Mouse (Mus musculus) midbrain, embryonic 11.5 days (tissue): ENCODE data around the gene Tox2. TPM values are rescaled to one million over a fixed set of nuclear protein-coding genes. Genes with fewer than 3 reads are reported as not detected.

Experiments used
- ATAC-seq: fragments of 200-750 bp; cut with Nextera tagmentation; 2 replicates; pipeline ENCODE4 v1.8.0; 2017; ENCODE audit warnings: moderate TSS enrichment, moderate library complexity; ENCODE audit not compliant: low FRiP score
- DNase-seq: peaks from one replicate; pipeline ENCODE4 v3.0.0; 2015; ENCODE audit warnings: low spot score; ENCODE audit errors: missing footprints
- H3K27ac ChIP-seq: fragments of 300-500 bp; sonication (generic); 2 replicates; pipeline ENCODE4 v1.5.1; 2014; ENCODE audit warnings: low read depth, low read length
- H3K27me3 ChIP-seq: fragments of 300-500 bp; sonication (generic); 2 replicates; pipeline ENCODE4 v1.6.1; 2014; ENCODE audit warnings: mild to moderate bottlenecking, low read length, moderate library complexity, mixed read lengths; ENCODE audit not compliant: control insufficient read depth, insufficient read depth
- H3K36me3 ChIP-seq: fragments of 300-500 bp; sonication (generic); 2 replicates; pipeline ENCODE4 v1.6.1; 2014; ENCODE audit warnings: mild to moderate bottlenecking, low read length, moderate library complexity, mixed read lengths; ENCODE audit not compliant: control insufficient read depth, insufficient read depth
- H3K4me1 ChIP-seq: fragments of 300-500 bp; sonication (generic); 2 replicates; pipeline ENCODE4 v1.6.1; 2014; ENCODE audit warnings: low read length; ENCODE audit not compliant: control insufficient read depth, insufficient read depth
- H3K4me2 ChIP-seq: fragments of 300-500 bp; sonication (generic); 2 replicates; pipeline ENCODE4 v1.6.1; 2014; ENCODE audit warnings: mild to moderate bottlenecking, moderate library complexity
- H3K4me3 ChIP-seq: fragments of 300-500 bp; sonication (generic); 2 replicates; pipeline ENCODE4 v1.5.1; 2014; ENCODE audit warnings: low read depth, low read length
- H3K9ac ChIP-seq: fragments of 300-500 bp; sonication (generic); 2 replicates; pipeline ENCODE4 v1.6.1; 2014; ENCODE audit warnings: low read length
- H3K9me3 ChIP-seq: fragments of 300-500 bp; sonication (generic); 2 replicates; pipeline ENCODE4 v1.6.1; 2016; ENCODE audit warnings: low read length; ENCODE audit not compliant: control insufficient read depth
- WGBS: fragments of 180-500 bp; shearing (Covaris S2); extraction: QIAGEN DNeasy Blood & Tissue Kit; methylation state at CpG from one replicate; pipeline ENCODE4 v1.1.7; 2014; 5-methylcytosine and 5-hydroxymethylcytosine counted together
- polyA plus RNA-seq: library from polyadenylated mRNA; unstranded; fragments of >200 nt; fragmentation: Nextera tagmentation; extraction: Ambion mirVana; gene quantifications from 2 replicates; pipeline ENCODE4 v1.2.1, GENCODE M21; 2014

The Tox2 gene
- polyA plus RNA-seq, 1 experiment from 2014 or later: 38.2 TPM

DNA sequence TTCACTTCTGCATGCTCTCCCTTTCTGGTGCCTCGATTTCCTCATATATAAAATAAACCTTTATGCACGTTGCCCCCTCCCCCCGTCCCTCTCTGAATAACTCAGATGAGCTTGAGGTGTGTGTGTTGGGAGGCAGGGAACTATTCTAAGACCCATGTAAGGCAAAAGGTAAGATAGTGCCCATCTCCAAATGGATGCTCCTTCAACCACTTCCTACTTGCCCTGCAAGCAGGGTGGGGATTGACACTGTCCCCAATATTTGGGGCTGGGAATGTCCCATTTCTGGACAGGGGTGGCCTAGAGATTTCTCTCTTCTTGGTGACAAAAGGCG, 407 bp upstream of the Tox2 start:
- Histone ChIP-seq H3K9me3 (no peaks in the 10 kb centered on the region; the same call in 1 of the 2 replicates), H3K27ac (peak overlapping the region; percentile 14; the same call in 1 of the 2 replicates), H3K4me1 (peaks cover 27% of the 10 kb centered on the region), H3K4me3 (peak overlapping the region; percentile 63), H3K4me2 (peak overlapping the region; percentile 90), H3K27me3 (no peaks in the 10 kb centered on the region), H3K9ac (peak overlapping the region; percentile 87), H3K36me3 (no peaks in the 10 kb centered on the region)
- DNase-seq (no peak), ATAC-seq (no peak)
- 1% methylated on average over 4 of the region's 4 CpGs for WGBS

DNA sequence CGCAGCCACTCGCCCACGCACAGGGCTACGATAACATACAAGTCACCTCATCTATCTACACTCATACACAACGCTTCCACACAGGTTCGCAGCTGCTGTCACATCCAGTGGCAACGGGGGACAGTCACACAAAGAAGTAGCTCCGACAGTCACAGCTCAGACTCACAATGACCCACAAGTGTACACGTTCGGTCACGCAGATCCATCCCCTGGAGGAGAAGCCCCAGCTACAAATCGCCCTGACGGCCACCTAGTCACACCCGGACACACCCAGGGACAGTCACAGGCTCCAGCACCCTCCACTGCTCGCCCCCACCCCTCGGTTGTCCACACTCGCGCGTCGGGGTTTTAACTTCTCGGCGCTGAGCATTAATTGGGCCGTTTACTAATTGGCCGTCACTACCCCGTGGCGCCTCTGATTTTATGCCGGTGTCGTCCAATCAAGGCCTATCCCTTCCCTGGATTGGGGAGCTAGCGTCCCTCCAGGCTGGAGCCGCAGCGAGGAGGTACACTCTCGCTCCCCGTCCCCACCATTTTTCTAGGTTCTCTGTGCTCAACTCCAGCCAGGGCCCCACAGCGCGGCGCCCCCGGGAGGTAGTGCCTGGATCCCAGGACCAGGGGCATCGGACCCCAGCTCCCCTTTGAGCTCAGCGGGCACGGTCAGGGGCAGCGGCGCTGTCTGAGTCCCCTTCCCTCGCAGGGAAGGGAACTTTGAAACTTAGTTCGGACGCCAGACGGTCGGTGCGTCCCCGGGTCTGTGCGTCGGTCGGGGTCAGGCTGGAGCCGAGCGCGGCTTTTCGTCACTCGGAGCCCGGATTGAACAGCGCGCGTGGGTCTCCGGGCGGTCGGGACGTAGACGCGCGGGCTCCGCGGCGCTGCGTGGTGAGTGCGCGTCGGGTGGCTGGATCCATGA, 966 bp downstream of the Tox2 start:
- 1% methylated on average over 75 of the region's 75 CpGs for WGBS
- ATAC-seq: peak; percentile 8
- Histone ChIP-seq H3K27me3 (no peaks in the 10 kb centered on the region), H3K9ac (peak overlapping the region; percentile 87), H3K4me2 (peak overlapping the region; percentile 90), H3K4me3 (peak overlapping the region; percentile 63), H3K9me3 (no peaks in the 10 kb centered on the region; the same call in 1 of the 2 replicates), H3K4me1 (peaks cover 27% of the 10 kb centered on the region), H3K27ac (peak overlapping the region; percentile 64), H3K36me3 (no peaks in the 10 kb centered on the region)
- peak; percentile 96 for DNase-seq

DNA sequence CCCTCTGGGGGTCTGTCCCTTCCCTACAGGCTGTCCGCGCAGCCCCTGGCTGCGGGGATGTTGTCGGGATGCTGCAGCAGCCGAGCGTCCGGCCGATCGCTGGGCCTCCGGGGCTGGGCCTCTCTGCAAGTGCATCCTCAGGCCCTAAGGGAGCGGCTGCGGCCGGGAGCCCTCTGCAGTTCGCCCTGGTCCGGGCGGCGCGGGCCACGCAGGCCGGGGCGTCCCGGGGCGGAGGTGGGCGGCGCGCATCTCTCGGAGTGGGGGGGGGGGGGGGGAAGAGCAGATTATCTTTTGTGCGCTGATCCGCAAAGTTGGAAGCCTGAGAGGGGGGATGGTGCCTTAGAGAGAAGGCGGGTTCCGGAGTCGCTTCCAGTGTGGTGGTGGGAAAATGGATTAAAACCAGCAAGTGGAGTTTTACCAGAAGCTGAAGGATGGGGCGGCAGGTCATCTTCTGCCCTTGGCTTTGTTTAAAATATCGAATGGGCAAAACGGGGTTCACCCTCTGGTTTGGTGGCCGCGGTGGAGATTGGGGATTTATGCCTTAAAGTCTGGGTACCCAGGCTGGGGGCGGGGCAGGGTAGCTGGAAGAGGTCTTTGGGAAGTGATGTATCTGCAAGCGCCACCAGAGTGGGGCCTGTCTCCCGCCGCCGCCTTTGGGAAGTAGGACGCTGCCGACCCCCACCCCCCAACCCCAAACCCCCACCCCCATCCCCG, 1.8 kb downstream of the Tox2 start:
- ATAC-seq: peak; percentile 68
- Histone ChIP-seq H3K27me3 (no peaks in the 10 kb centered on the region), H3K27ac (peak overlapping the region; percentile 64), H3K4me2 (peak overlapping the region; percentile 90), H3K36me3 (no peaks in the 10 kb centered on the region), H3K9me3 (no peaks in the 10 kb centered on the region; the same call in 1 of the 2 replicates), H3K9ac (peak overlapping the region; percentile 87), H3K4me3 (peak overlapping the region; percentile 63), H3K4me1 (peaks cover 27% of the 10 kb centered on the region)
- under 1% methylated on average over 40 of the region's 45 CpGs for WGBS
- DNase-seq: peak; percentile 95

DNA sequence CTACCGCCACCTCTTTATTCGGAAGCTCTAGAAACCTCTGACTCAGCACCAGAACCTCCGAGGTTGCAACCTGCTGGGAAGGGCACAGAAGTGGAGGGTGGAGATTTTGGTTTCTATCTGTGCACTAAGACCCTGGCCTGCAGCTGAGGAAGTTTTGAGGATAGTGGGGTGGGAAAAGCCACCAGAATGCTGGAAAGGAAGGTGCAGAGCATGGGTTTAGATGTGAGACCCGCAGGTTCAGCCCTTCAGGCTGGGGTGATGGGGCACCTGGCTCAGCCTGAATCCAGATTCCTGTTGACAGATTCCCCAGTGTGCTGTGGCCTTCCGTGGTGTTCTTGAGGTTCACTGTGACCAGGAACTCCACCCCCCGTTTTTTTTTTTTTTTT, 2.3 kb downstream of the Tox2 start:
- peak overlapping the region; percentile 40 for H3K27ac ChIP-seq

DNA sequence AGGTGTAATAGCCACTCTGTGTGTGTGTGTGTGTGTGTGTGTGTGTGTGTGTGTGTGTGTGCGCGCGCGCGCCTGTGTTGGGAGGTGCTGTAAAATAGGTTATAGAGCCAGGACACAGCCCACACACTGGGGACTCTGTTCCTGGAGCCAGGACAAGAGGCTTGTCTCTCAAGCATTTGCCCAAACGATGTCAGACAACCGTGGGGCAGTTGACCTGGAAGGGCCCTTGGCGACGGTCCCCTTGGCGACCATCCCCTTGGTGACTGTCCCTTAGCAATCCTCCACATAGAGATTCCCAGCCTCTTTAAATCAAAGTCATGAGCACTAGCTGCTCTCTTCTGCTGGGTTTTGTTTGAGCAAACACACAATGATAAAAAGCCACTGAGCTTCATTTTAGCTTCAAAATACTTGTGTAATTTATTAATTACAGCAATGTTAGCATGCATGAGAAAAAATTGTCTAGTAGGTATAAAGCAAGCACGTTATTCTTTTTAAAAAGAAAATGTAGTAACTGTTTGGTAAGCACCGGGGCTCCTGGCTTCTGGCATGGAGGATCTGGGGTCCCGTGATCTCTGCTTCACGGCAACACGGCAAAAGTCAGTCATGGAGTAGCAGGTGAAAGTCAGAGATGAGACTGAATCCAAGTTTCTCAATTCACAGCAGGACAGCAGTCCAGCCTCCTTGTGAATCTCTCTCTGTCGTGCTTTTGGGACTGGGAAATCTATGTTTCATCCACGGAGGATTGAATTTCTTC, 3.0 kb downstream of the Tox2 start:
- Histone ChIP-seq H3K4me3 (peak overlapping the region; percentile 63), H3K9ac (peak overlapping the region; percentile 34), H3K36me3 (no peaks in the 10 kb centered on the region), H3K27ac (peak overlapping the region; percentile 40; the same call in 1 of the 2 replicates), H3K9me3 (no peaks in the 10 kb centered on the region; the same call in 1 of the 2 replicates), H3K27me3 (no peaks in the 10 kb centered on the region), H3K4me1 (peaks cover 27% of the 10 kb centered on the region), H3K4me2 (peak overlapping the region; percentile 90)
- WGBS: 13% methylated on average over 17 of the region's 17 CpGs
- ATAC-seq (peak; percentile 40), DNase-seq (peak; percentile 97)

More for the DNA sequence above, 2.3 kb downstream of the Tox2 start:
- no peaks in the 10 kb centered on the region; the same call in 1 of the 2 replicates for H3K9me3 ChIP-seq
- ATAC-seq (no peak), DNase-seq (peak; percentile 94)
- peak overlapping the region; percentile 90 for H3K4me2 ChIP-seq
- H3K4me1 ChIP-seq: peaks cover 27% of the 10 kb centered on the region
- H3K27me3 ChIP-seq: no peaks in the 10 kb centered on the region
- no peaks in the 10 kb centered on the region for H3K36me3 ChIP-seq
- under 1% methylated on average over 6 of the region's 6 CpGs for WGBS
- H3K4me3 ChIP-seq: peak overlapping the region; percentile 63
- H3K9ac ChIP-seq: peak overlapping the region; percentile 87

DNA sequence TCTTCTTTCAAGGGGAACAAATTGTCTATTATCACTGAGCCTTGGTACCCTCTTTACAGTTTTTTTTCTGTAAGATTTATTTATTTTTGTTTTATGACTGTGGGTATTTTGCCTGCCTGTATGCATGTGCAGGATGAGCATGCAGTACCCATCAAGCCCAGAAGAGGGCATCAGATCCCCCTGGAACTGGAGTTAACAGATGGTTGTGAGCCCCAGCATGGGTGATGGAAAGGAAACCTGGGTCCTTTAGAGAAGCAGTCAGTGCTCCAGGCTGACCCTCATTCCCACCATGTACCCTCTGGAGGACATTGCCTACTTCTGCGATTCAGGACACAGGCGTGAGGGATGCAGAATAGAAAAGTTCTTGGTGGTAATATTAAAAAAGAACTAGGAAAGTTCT, 4.4 kb downstream of the Tox2 start:
- ATAC-seq (no peak), DNase-seq (peak; percentile 91)
- WGBS: 98% methylated on average over 2 of the region's 2 CpGs
- H3K27ac ChIP-seq: no peak overlapping the region
- H3K27me3 ChIP-seq: no peaks in the 10 kb centered on the region
- no peak overlapping the region for H3K4me3 ChIP-seq
- H3K4me1 ChIP-seq: peaks cover 22% of the 10 kb centered on the region
- H3K9me3 ChIP-seq: no peaks in the 10 kb centered on the region; the same call in 1 of the 2 replicates
- no peak overlapping the region for H3K9ac ChIP-seq
- H3K36me3 ChIP-seq: no peaks in the 10 kb centered on the region
- H3K4me2 ChIP-seq: no peak overlapping the region

DNA sequence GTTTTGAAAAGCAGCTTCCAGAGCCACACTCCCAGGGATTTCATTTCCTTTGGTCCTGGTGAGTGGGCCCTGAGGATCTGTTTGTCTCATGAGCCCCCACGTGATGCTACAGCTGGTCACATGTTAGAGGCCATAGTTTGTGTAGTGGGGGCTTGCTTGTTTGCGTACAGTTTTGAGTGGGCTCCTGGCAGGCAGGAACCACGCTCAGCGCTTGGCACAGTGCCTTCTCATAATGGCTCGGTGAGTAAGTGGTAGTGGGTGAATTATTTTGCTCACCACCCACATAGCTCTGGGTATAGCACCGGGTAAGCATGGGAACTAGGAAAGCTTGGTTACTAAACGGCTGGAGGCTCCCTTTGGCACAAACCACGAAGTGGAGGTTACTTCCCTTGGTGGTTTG, 6.2 kb downstream of the Tox2 start:
- WGBS: 87% methylated on average over 8 of the region's 8 CpGs
- Histone ChIP-seq H3K9ac (no peak overlapping the region), H3K4me1 (peaks cover 15% of the 10 kb centered on the region), H3K9me3 (no peaks in the 10 kb centered on the region; the same call in 1 of the 2 replicates), H3K36me3 (no peaks in the 10 kb centered on the region), H3K4me2 (no peak overlapping the region), H3K27ac (no peak overlapping the region), H3K4me3 (no peak overlapping the region), H3K27me3 (no peaks in the 10 kb centered on the region)
- no peak for DNase-seq
- ATAC-seq: no peak

DNA sequence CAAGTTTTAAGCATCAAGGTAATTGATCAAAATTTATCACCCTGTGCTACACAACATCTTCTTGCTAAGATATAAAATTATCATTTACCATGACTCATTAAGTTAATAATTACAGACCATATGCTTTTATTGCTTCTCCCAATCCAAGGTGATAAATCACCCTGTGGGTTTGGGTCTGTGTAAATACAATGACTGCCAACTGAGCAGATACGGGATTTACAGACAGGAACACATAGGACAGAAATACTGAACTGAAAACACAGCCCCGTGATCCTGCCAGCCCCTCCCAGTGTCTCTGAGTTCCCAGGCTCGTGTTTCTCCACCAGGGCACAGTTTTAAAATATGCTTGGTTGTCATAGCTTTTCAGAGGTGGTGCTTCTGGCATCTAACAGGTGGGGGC, 10.2 kb downstream of the Tox2 start:
- no peak overlapping the region for H3K4me2 ChIP-seq
- WGBS: 55% methylated on average over 3 of the region's 3 CpGs
- H3K36me3 ChIP-seq: no peaks in the 10 kb centered on the region
- ATAC-seq: no peak
- H3K27me3 ChIP-seq: no peaks in the 10 kb centered on the region
- no peak overlapping the region for H3K4me3 ChIP-seq
- no peak overlapping the region for H3K27ac ChIP-seq
- no peaks in the 10 kb centered on the region for H3K9me3 ChIP-seq
- DNase-seq: no peak
- H3K9ac ChIP-seq: no peak overlapping the region
- peaks cover 4% of the 10 kb centered on the region for H3K4me1 ChIP-seq
